Mouse (Mus musculus): ENCODE results near the gene Dcun1d4.

GRCm38 (mm10) chr5:73572846-73573245, 92.0 kb downstream of the Dcun1d4 start:
- TF ChIP-seq TAL1 (IDR thresholded peaks at IDR 0.05; ENCODE audit: low read length) (no peak), GATA1 (IDR thresholded peaks at IDR 0.05; ENCODE audit: low read length) (no peak)

Data from erythroblast, embryonic 14.5 days (primary cell).